Mouse (Mus musculus): ENCODE data around the gene Dcun1d3. TPM values are rescaled to one million over a fixed set of nuclear protein-coding genes. Genes with fewer than 3 reads are reported as not detected.

Dcun1d3 gene
- total and polyA plus RNA-seq, 3 experiments = 2.5 to 5.6 TPM; not detected in 1

GRCm38 (mm10) chr7:119807396-119807795 lies 88.7 kb downstream of the Dcun1d3 start:
- peaks cover 0 to 21% of the 10 kb centered on the region in 2 experiments; a peak in 2 of 4 replicates for H3K36me3 ChIP-seq (ENCODE audit: control insufficient read depth in 1 of 2, insufficient read depth in 2 of 2, low read length in 2 of 2)
- H3K27ac ChIP-seq (ENCODE audit: control insufficient read depth, low read depth, low read length) = no peak overlapping the region
- H3K4me1 ChIP-seq (ENCODE audit: control insufficient read depth in 1 of 2, insufficient read depth in 2 of 2, low read length in 2 of 2) = no peaks in the 10 kb centered on the region
- no peak overlapping the region for H3K4me3 ChIP-seq (ENCODE audit: control insufficient read depth in 1 of 2, insufficient read depth in 1 of 2, low read depth in 2 of 2, low read length in 2 of 2)
- no peaks in the 10 kb centered on the region for H3K27me3 ChIP-seq (ENCODE audit: control insufficient read depth in 1 of 2, insufficient read depth in 2 of 2, low read length in 2 of 2)
- H3K9me3 ChIP-seq (replicated peaks; ENCODE audit: insufficient read depth, low read length) = no peaks in the 10 kb centered on the region
- no peak overlapping the region for H3K9ac ChIP-seq (ENCODE audit: control insufficient read depth, low read depth, low read length, poor library complexity, severe bottlenecking)
- no peaks in the 10 kb centered on the region for H3K79me2 ChIP-seq (ENCODE audit: control insufficient read depth, insufficient read depth, low read length, poor library complexity)
- TF ChIP-seq MAFK (IDR thresholded peaks at IDR 0.05; ENCODE audit: borderline replicate concordance, low read depth, low read length) = no peak
- TF ChIP-seq ZNF384 (IDR thresholded peaks at IDR 0.05; ENCODE audit: low read depth, low read length) = no peak
- TF ChIP-seq USF1 (IDR thresholded peaks at IDR 0.05; ENCODE audit: low read depth, low read length) = no peak
- TF ChIP-seq UBTF (IDR thresholded peaks at IDR 0.05; ENCODE audit: borderline replicate concordance, insufficient read depth, low read depth, low read length) = no peak
- TF ChIP-seq TAL1 (IDR thresholded peaks at IDR 0.05; ENCODE audit: low read length) = no peak
- no peak for TF ChIP-seq TCF12 (IDR thresholded peaks at IDR 0.05; ENCODE audit: low read depth, low read length)
- no peak for TF ChIP-seq TBP (IDR thresholded peaks at IDR 0.05; ENCODE audit: low read depth, low read length)
- TF ChIP-seq RAD21 (IDR thresholded peaks at IDR 0.05; ENCODE audit: low read depth, low read length) = no peak
- TF ChIP-seq CTCF (IDR thresholded peaks at IDR 0.05 in 2 of 3, conservative IDR thresholded peaks at IDR 0.05 in 1 of 3; ENCODE audit: control insufficient read depth in 1 of 3, insufficient read depth in 1 of 3, low read depth in 2 of 3, low read length in 3 of 3, poor library complexity in 1 of 3, severe bottlenecking in 1 of 3) = no peak
- no peak for TF ChIP-seq MEF2A (IDR thresholded peaks at IDR 0.05; ENCODE audit: extremely low read depth, insufficient replicate concordance, low read depth, low read length, poor library complexity, severe bottlenecking)
- no peak for TF ChIP-seq MXI1 (IDR thresholded peaks at IDR 0.05; ENCODE audit: low read depth, low read length)
- TF ChIP-seq POLR2AphosphoS5 (IDR thresholded peaks at IDR 0.05; ENCODE audit: borderline replicate concordance, low read depth, low read length) = no peak
- TF ChIP-seq KAT2A (conservative IDR thresholded peaks at IDR 0.05; ENCODE audit: low read depth, low read length) = no peak
- TF ChIP-seq MYB (IDR thresholded peaks at IDR 0.05; ENCODE audit: low read depth, low read length) = no peak
- no peak for TF ChIP-seq SIN3A (IDR thresholded peaks at IDR 0.05; ENCODE audit: low read length)
- no peak for TF ChIP-seq ZMIZ1 (IDR thresholded peaks at IDR 0.05; ENCODE audit: low read depth, low read length)
- TF ChIP-seq BHLHE40 (IDR thresholded peaks at IDR 0.05; ENCODE audit: borderline replicate concordance, low read depth, low read length) = no peak
- DNase-seq (ENCODE audit: low read depth, low spot score) = no peak

Other genes with a start within 250 kb of the Dcun1d3 start
- not detected in 2 replicates for gene Acsm4, start 206.3 kb downstream of the Dcun1d3 start, total RNA-seq (2012; rRNA removed)
- gene Acsm4, start 206.3 kb downstream of the Dcun1d3 start, polyA plus RNA-seq (2012; ENCODE audit: insufficient read depth in 1 of 2, insufficient read length in 2 of 2, low read depth in 1 of 2, low replicate concordance in 2 of 2, missing spikeins in 1 of 2) = not detected
- gene Thumpd1, start 175.5 kb downstream of the Dcun1d3 start, total RNA-seq (2012; rRNA removed) = 56.7 and 67.5 TPM in 2 replicates
- 10 to 100 TPM in 1 of 2 experiments, not detected in 1; 56.4 TPM for gene Thumpd1, start 175.5 kb downstream of the Dcun1d3 start, polyA plus RNA-seq (2012; ENCODE audit: insufficient read depth in 1 of 2, insufficient read length in 2 of 2, low read depth in 1 of 2, low replicate concordance in 2 of 2, missing spikeins in 1 of 2)
- gene Acsm3, start 135.4 kb downstream of the Dcun1d3 start, total RNA-seq (2012; rRNA removed) = 0.08 TPM in 1 of 2 replicates, not detected in the other
- under 1 TPM in 1 of 2 experiments, not detected in 1; 0.54 TPM for gene Acsm3, start 135.4 kb downstream of the Dcun1d3 start, polyA plus RNA-seq (2012; ENCODE audit: insufficient read depth in 1 of 2, insufficient read length in 2 of 2, low read depth in 1 of 2, low replicate concordance in 2 of 2, missing spikeins in 1 of 2)
- gene Rexo5, start 102.3 kb downstream of the Dcun1d3 start, total RNA-seq (2012; rRNA removed) = 10.9 and 11.7 TPM in 2 replicates
- 10 to 100 TPM in 1 of 2 experiments, not detected in 1; 18.3 TPM for gene Rexo5, start 102.3 kb downstream of the Dcun1d3 start, polyA plus RNA-seq (2012; ENCODE audit: insufficient read depth in 1 of 2, insufficient read length in 2 of 2, low read depth in 1 of 2, low replicate concordance in 2 of 2, missing spikeins in 1 of 2)
- gene Eri2, start 102.2 kb downstream of the Dcun1d3 start, total RNA-seq (2012; rRNA removed) = 9.4 and 10.6 TPM in 2 replicates
- 10 to 100 TPM in 1 of 2 experiments, not detected in 1; 11.0 TPM for gene Eri2, start 102.2 kb downstream of the Dcun1d3 start, polyA plus RNA-seq (2012; ENCODE audit: insufficient read depth in 1 of 2, insufficient read length in 2 of 2, low read depth in 1 of 2, low replicate concordance in 2 of 2, missing spikeins in 1 of 2)
- gene Lyrm1, start 437 bp downstream of the Dcun1d3 start, total RNA-seq (2012; rRNA removed) = 2.1 and 4.0 TPM in 2 replicates
- gene Lyrm1, start 437 bp downstream of the Dcun1d3 start, polyA plus RNA-seq (2012; ENCODE audit: insufficient read depth in 1 of 2, insufficient read length in 2 of 2, low read depth in 1 of 2, low replicate concordance in 2 of 2, missing spikeins in 1 of 2) = 1 to 10 TPM in 1 of 2 experiments, not detected in 1; 4.4 TPM
- gene Dnah3, start 199.0 kb upstream of the Dcun1d3 start, total RNA-seq (2012; rRNA removed) = not detected in 2 replicates
- gene Dnah3, start 199.0 kb upstream of the Dcun1d3 start, polyA plus RNA-seq (2012; ENCODE audit: insufficient read depth in 1 of 2, insufficient read length in 2 of 2, low read depth in 1 of 2, low replicate concordance in 2 of 2, missing spikeins in 1 of 2) = not detected
- not detected in 2 replicates for gene Tmem159, start 206.1 kb upstream of the Dcun1d3 start, total RNA-seq (2012; rRNA removed)
- not detected for gene Tmem159, start 206.1 kb upstream of the Dcun1d3 start, polyA plus RNA-seq (2012; ENCODE audit: insufficient read depth in 1 of 2, insufficient read length in 2 of 2, low read depth in 1 of 2, low replicate concordance in 2 of 2, missing spikeins in 1 of 2)
- not detected in 2 replicates for gene Zp2, start 249.0 kb upstream of the Dcun1d3 start, total RNA-seq (2012; rRNA removed)
- gene Zp2, start 249.0 kb upstream of the Dcun1d3 start, polyA plus RNA-seq (2012; ENCODE audit: insufficient read depth in 1 of 2, insufficient read length in 2 of 2, low read depth in 1 of 2, low replicate concordance in 2 of 2, missing spikeins in 1 of 2) = not detected